In genomic region chr5:90049856-90050255, GRCm38 (mm10) we compare ENCODE assay signal across 24 mouse cellular contexts.
DNase-seq lines count a peak whose midpoint lies in the region; ATAC-seq and TF ChIP-seq lines count a peak whose summit lies in the region.
"Had no signal": no experiment of that assay in that cellular context is flagged by ENCODE, and none has a peak within 500 bp of the region (broad histone marks: within the 10 kb centered on the region; RNA-seq: fewer than 3 reads in every experiment).

No protein-coding gene starts in this region.

- H3K36me3 ChIP-seq in heart, embryonic 12.5 days = no peaks in the 10 kb centered on the region
- no peaks in the 10 kb centered on the region for H3K36me3 ChIP-seq in heart, embryonic 16.5 days (ENCODE audit: control insufficient read depth, insufficient read depth)
- H3K36me3 ChIP-seq in intestine, embryonic 15.5 days = no peaks in the 10 kb centered on the region
- no peaks in the 10 kb centered on the region for H3K36me3 ChIP-seq in intestine, postnatal 0 days (ENCODE audit: control insufficient read depth, insufficient read depth)
- H3K36me3 ChIP-seq: embryonic facial prominence, embryonic 10.5 days; embryonic facial prominence, embryonic 12.5 days; G1E had no signal

- no peaks in the 10 kb centered on the region for H3K27me3 ChIP-seq in heart, embryonic 12.5 days (replicated peaks)
- no peaks in the 10 kb centered on the region for H3K27me3 ChIP-seq in heart, embryonic 16.5 days (ENCODE audit: control insufficient read depth, insufficient read depth, low read length)
- no peaks in the 10 kb centered on the region for H3K27me3 ChIP-seq in intestine, embryonic 15.5 days (replicated peaks)
- no peaks in the 10 kb centered on the region for H3K27me3 ChIP-seq in intestine, postnatal 0 days (replicated peaks; ENCODE audit: control insufficient read depth, insufficient read depth, low read length)
- H3K27me3 ChIP-seq: CH12.LX; embryonic facial prominence, embryonic 12.5 days; forebrain, embryonic 13.5 days had no signal

- 62% methylated on average over 3 of the region's 3 CpGs for WGBS in heart, embryonic 12.5 days
- 60% methylated on average over 3 of the region's 3 CpGs for WGBS in heart, embryonic 16.5 days
- WGBS in intestine, embryonic 15.5 days = 73% methylated on average over 3 of the region's 3 CpGs
- WGBS in intestine, postnatal 0 days = 47% methylated on average over 3 of the region's 3 CpGs

- ATAC-seq in heart, embryonic 12.5 days (ENCODE audit: insufficient number of reproducible peaks, low FRiP score) = peak; percentile 67; the same call in 1 of the 2 replicates
- peak; percentile 58; the same call in 1 of the 2 replicates for ATAC-seq in heart, embryonic 16.5 days (replicated peaks; ENCODE audit: extremely low read depth, insufficient read depth, low FRiP score)
- peak; percentile 49; the same call in 1 of the 2 replicates for ATAC-seq in intestine, embryonic 15.5 days
- ATAC-seq in intestine, postnatal 0 days = peak; percentile 70
- ATAC-seq: activated CD4-positive, CD25-positive, alpha-beta regulatory T cell, adult 4 months; CD4-positive, CD25-positive, alpha-beta regulatory T cell, adult 4 months; forebrain, embryonic 13.5 days; Patski had no signal

- no peak overlapping the region for H3K27ac ChIP-seq in heart, embryonic 12.5 days (ENCODE audit: poor library complexity, severe bottlenecking)
- no peak overlapping the region for H3K27ac ChIP-seq in heart, embryonic 16.5 days (ENCODE audit: low read length)
- no peak overlapping the region for H3K27ac ChIP-seq in intestine, embryonic 15.5 days
- no peak overlapping the region for H3K27ac ChIP-seq in intestine, postnatal 0 days (ENCODE audit: low read depth, low read length)
- H3K27ac ChIP-seq: embryonic facial prominence, embryonic 10.5 days; embryonic facial prominence, embryonic 12.5 days; forebrain, embryonic 13.5 days had no signal

- no peak overlapping the region for H3K4me3 ChIP-seq in heart, embryonic 12.5 days
- H3K4me3 ChIP-seq in heart, embryonic 16.5 days (ENCODE audit: low read length) = no peak overlapping the region
- H3K4me3 ChIP-seq in intestine, embryonic 15.5 days (replicated peaks) = no peak overlapping the region
- no peak overlapping the region for H3K4me3 ChIP-seq in intestine, postnatal 0 days (ENCODE audit: low read depth, low read length)
- H3K4me3 ChIP-seq: embryonic facial prominence, embryonic 10.5 days; embryonic facial prominence, embryonic 12.5 days; forebrain, embryonic 13.5 days had no signal

- no peaks in the 10 kb centered on the region for H3K9me3 ChIP-seq in heart, embryonic 12.5 days (replicated peaks)
- H3K9me3 ChIP-seq in heart, embryonic 16.5 days (replicated peaks; ENCODE audit: control insufficient read depth, low read length) = no peaks in the 10 kb centered on the region
- H3K9me3 ChIP-seq in intestine, embryonic 15.5 days = no peaks in the 10 kb centered on the region
- no peaks in the 10 kb centered on the region for H3K9me3 ChIP-seq in intestine, postnatal 0 days (ENCODE audit: control insufficient read depth)
- H3K9me3 ChIP-seq: embryonic facial prominence, embryonic 10.5 days; embryonic facial prominence, embryonic 12.5 days; forebrain, embryonic 13.5 days had no signal

- TF ChIP-seq CTCF in intestine, postnatal 0 days (IDR thresholded peaks at IDR 0.05; ENCODE audit: low read depth) = no peak

- H3K4me2 ChIP-seq in heart, embryonic 12.5 days = no peak overlapping the region
- no peak overlapping the region for H3K4me2 ChIP-seq in heart, embryonic 16.5 days (ENCODE audit: low read depth, low read length)
- H3K4me2 ChIP-seq in intestine, embryonic 15.5 days (replicated peaks) = no peak overlapping the region
- peak overlapping the region; percentile 30 for H3K4me2 ChIP-seq in intestine, postnatal 0 days (replicated peaks; ENCODE audit: low read depth)
- H3K4me2 ChIP-seq: embryonic facial prominence, embryonic 12.5 days; forebrain, embryonic 13.5 days had no signal

- no peak overlapping the region for H3K9ac ChIP-seq in heart, embryonic 12.5 days
- H3K9ac ChIP-seq in heart, embryonic 16.5 days (ENCODE audit: low read length) = no peak overlapping the region
- H3K9ac ChIP-seq in intestine, embryonic 15.5 days = no peak overlapping the region
- no peak overlapping the region for H3K9ac ChIP-seq in intestine, postnatal 0 days (ENCODE audit: low read depth, low read length)
- H3K9ac ChIP-seq: embryonic facial prominence, embryonic 12.5 days; forebrain, embryonic 13.5 days had no signal

- DNase-seq in heart, adult 9 months (ENCODE audit: low spot score in 2 of 2) = no peak
- no peak for DNase-seq in heart, postnatal 4 days
- DNase-seq in urinary bladder, adult 18-20 months (ENCODE audit: low spot score in 2 of 2) = no peak
- DNase-seq: adrenal gland, adult 8-10 months; adrenal gland, postnatal 14 days; adrenal gland, postnatal 36 days; B cell, adult 2 months; cerebellum, adult 11-12 months; cerebellum, adult 2 months; cerebellum, adult 9-10 months; cerebellum, postnatal 10 days; cerebellum, postnatal 25 days had no signal

- no peaks in the 10 kb centered on the region for H3K4me1 ChIP-seq in heart, embryonic 12.5 days (replicated peaks)
- H3K4me1 ChIP-seq in heart, embryonic 16.5 days (ENCODE audit: control insufficient read depth, insufficient read depth, low read length) = no peaks in the 10 kb centered on the region
- H3K4me1 ChIP-seq in intestine, embryonic 15.5 days (replicated peaks) = no peaks in the 10 kb centered on the region
- H3K4me1 ChIP-seq in intestine, postnatal 0 days (replicated peaks; ENCODE audit: control insufficient read depth, insufficient read depth, low read length) = no peaks in the 10 kb centered on the region
- H3K4me1 ChIP-seq: embryonic facial prominence, embryonic 10.5 days; embryonic facial prominence, embryonic 12.5 days; forebrain, embryonic 13.5 days had no signal
